Mouse (Mus musculus): ENCODE measurements around the gene Bpifa3. TPM values are rescaled to one million over a fixed set of nuclear protein-coding genes. Genes with fewer than 3 reads are reported as not detected.

The Bpifa3 gene
- not detected for polyA plus RNA-seq (2017; shearing (Covaris generic))

GRCm38 (mm10) chr2:154130120-154130519 is at the start of gene Bpifa3:
Gene Bpifa3 (plus strand): TSS chr2:154130336.

GRCm38 (mm10) chr2:154142580-154142979 is 12.4 kb downstream of the Bpifa3 start, which contains the start of gene Bpifa1:
Gene Bpifa1 (plus strand): TSS chr2:154142880.

GRCm38 (mm10) chr2:154162307-154162706 is 32.2 kb downstream of the Bpifa3 start, which contains the start of gene Bpifa5:
Gene Bpifa5 (plus strand): TSS chr2:154162607.

Other genes with a start within 250 kb of the Bpifa3 start
- not detected for gene Bpifb6, start 229.9 kb upstream of the Bpifa3 start, polyA plus RNA-seq (2017; shearing (Covaris generic))
- gene Bpifb3, start 212.1 kb upstream of the Bpifa3 start, polyA plus RNA-seq (2017; shearing (Covaris generic)), result not detected
- gene Bpifb4, start 192.1 kb upstream of the Bpifa3 start, polyA plus RNA-seq (2017; shearing (Covaris generic)), result not detected
- not detected for gene Bpifa6, start 155.4 kb upstream of the Bpifa3 start, polyA plus RNA-seq (2017; shearing (Covaris generic))
- not detected for gene Bpifa2, start 122.1 kb upstream of the Bpifa3 start, polyA plus RNA-seq (2017; shearing (Covaris generic))
- not detected for gene Bpifa1, start 12.5 kb downstream of the Bpifa3 start, polyA plus RNA-seq (2017; shearing (Covaris generic))
- not detected for gene Bpifa5, start 32.3 kb downstream of the Bpifa3 start, polyA plus RNA-seq (2017; shearing (Covaris generic))
- not detected for gene Bpifb1, start 60.5 kb downstream of the Bpifa3 start, polyA plus RNA-seq (2017; shearing (Covaris generic))
- not detected for gene Bpifb5, start 93.4 kb downstream of the Bpifa3 start, polyA plus RNA-seq (2017; shearing (Covaris generic))
- not detected for gene Bpifb9a, start 127.5 kb downstream of the Bpifa3 start, polyA plus RNA-seq (2017; shearing (Covaris generic))
- gene Bpifb9b, start 176.9 kb downstream of the Bpifa3 start, polyA plus RNA-seq (2017; shearing (Covaris generic)), result not detected
- gene Cdk5rap1, start 242.7 kb downstream of the Bpifa3 start, polyA plus RNA-seq (2017; shearing (Covaris generic)), result 12.8 TPM

Measured in effector memory CD4-positive, alpha-beta T cell, adult 5 months (primary cell).